Mouse (Mus musculus): Measurements from ENCODE around the gene Gjc3.

Gene Gjc3

DNA sequence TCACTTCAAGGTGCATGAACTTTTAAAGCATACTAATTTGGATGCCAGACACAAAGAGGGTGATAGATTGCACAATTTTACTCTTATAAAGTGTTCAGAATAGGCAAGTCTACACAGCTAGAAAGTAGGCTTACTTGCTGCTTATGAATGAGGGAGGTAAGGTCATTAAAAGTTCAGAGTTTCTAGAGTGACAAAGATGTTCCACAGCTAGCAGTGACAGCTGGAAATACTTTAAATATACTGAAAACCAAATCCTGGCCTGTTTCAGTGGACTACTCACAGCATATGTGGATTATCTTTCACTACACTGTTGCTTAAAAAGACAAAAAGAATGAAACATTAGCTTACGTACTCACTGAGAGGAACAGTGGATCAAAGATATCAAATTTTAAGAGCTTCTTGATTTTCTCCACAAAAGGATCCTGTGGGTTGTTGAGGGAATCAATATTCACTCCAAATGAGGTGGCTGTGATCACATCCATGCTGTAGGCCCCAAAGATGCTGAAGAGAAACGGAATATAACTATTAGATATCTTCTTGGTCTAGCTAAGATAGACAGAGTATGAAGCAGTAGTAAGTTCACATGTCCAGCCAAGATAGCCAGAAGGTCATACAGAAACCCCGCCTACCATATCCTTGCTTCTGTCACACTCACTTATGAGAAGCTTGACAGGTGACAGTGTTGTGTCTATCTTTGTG lies 53.2 kb downstream of the Gjc3 start:
- no peak for DNase-seq (ENCODE audit: low spot score)
